Mouse (Mus musculus) midbrain, embryonic 16.5 days (tissue): ENCODE data around the gene Fgfr2. TPM values are rescaled to one million over a fixed set of nuclear protein-coding genes. Genes with fewer than 3 reads are reported as not detected.

Experiments used
- ATAC-seq: fragments of 200-750 bp; cut with Nextera tagmentation; 2 replicates; pipeline ENCODE4 v1.8.0; 2017; ENCODE audit warnings: moderate TSS enrichment
- H3K27ac ChIP-seq: fragments of 300-500 bp; sonication (generic); 2 replicates; pipeline ENCODE4 v1.5.1; 2014; ENCODE audit warnings: mild to moderate bottlenecking, low read length, mixed read lengths
- H3K27me3 ChIP-seq: fragments of 300-500 bp; sonication (generic); 2 replicates; pipeline ENCODE4 v1.6.1; 2014; ENCODE audit warnings: low read depth, low read length, mixed read lengths; ENCODE audit not compliant: control insufficient read depth, insufficient read depth
- H3K36me3 ChIP-seq: fragments of 300-500 bp; sonication (generic); 2 replicates; pipeline ENCODE4 v1.6.1; 2014; ENCODE audit warnings: mild to moderate bottlenecking, low read length, moderate library complexity, mixed read lengths; ENCODE audit not compliant: control insufficient read depth, insufficient read depth
- H3K4me1 ChIP-seq: fragments of 300-500 bp; sonication (generic); 2 replicates; pipeline ENCODE4 v1.6.1; 2014; ENCODE audit warnings: mild to moderate bottlenecking, low read length, mixed read lengths; ENCODE audit not compliant: control insufficient read depth, insufficient read depth
- H3K4me2 ChIP-seq: fragments of 300-500 bp; sonication (generic); 2 replicates; pipeline ENCODE4 v1.6.1; 2014; ENCODE audit warnings: mild to moderate bottlenecking, low read length, mixed read lengths
- H3K4me3 ChIP-seq: fragments of 300-500 bp; sonication (generic); 2 replicates; pipeline ENCODE4 v1.5.1; 2014; ENCODE audit warnings: low read depth, mild to moderate bottlenecking, low read length, moderate library complexity, mixed read lengths
- H3K9ac ChIP-seq: fragments of 300-500 bp; sonication (generic); 2 replicates; pipeline ENCODE4 v1.6.1; 2014; ENCODE audit warnings: low read depth, low read length, mixed read lengths
- H3K9me3 ChIP-seq: fragments of 300-500 bp; sonication (generic); replicated peaks from 2 replicates; pipeline ENCODE4 v1.6.1; 2014; ENCODE audit warnings: mild to moderate bottlenecking, low read length, mixed read lengths; ENCODE audit not compliant: control insufficient read depth, poor library complexity, severe bottlenecking
- WGBS: fragments of 180-500 bp; shearing (Covaris S2); extraction: QIAGEN DNeasy Blood & Tissue Kit; methylation state at CpG from one replicate; pipeline ENCODE4 v1.1.7; 2014; 5-methylcytosine and 5-hydroxymethylcytosine counted together
- polyA plus RNA-seq: library from polyadenylated mRNA; unstranded; fragments of >200 nt; fragmentation: Nextera tagmentation; extraction: Ambion mirVana; gene quantifications from 2 replicates; pipeline ENCODE4 v1.2.1, GENCODE M21; 2015

The Fgfr2 gene
- polyA plus RNA-seq, 1 experiment from 2014 or later: 23.8 TPM

GRCm38 (mm10) chr7:131333564-131333963, 1789.6 kb downstream of the Fgfr2 start, which contains the start of gene Fam24a:
Gene Fam24a, plus strand, starts transcription at chr7:131333864.
- no peak within 1 kb of the TSS for H3K4me3 ChIP-seq
- no peaks in the 10 kb centered on the region for H3K27me3 ChIP-seq
- 44% methylated on average over 1 of the region's 1 CpGs for WGBS
- no peak within 1 kb of the TSS for H3K9ac ChIP-seq
- H3K36me3 ChIP-seq: no peaks in the 10 kb centered on the region
- H3K4me1 ChIP-seq: no peaks in the 10 kb centered on the region
- no peak for ATAC-seq
- no peaks in the 10 kb centered on the region for H3K9me3 ChIP-seq
- H3K4me2 ChIP-seq: no peak within 1 kb of the TSS
- H3K27ac ChIP-seq: no peak within 1 kb of the TSS

DNA sequence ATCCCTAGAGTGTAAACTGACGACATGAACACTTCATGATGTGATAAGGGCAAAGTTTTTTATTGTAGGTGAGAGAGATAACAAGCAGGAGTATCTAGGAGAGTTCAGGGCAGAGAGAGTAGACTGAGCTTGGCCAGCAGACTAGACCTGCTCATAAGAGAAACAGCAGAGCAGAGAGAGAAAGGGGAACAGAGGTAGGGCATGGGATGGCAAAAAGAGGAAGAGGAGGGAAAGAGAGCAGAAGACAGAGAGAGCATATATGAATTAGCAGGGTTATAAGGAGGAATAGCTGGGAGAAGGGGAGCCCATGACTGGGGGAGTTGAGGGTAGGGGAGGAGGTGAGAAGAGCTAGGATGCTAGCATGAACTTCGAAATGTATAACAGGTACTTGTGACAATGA, 1791.5 kb downstream of the Fgfr2 start:
- no peak for ATAC-seq

DNA sequence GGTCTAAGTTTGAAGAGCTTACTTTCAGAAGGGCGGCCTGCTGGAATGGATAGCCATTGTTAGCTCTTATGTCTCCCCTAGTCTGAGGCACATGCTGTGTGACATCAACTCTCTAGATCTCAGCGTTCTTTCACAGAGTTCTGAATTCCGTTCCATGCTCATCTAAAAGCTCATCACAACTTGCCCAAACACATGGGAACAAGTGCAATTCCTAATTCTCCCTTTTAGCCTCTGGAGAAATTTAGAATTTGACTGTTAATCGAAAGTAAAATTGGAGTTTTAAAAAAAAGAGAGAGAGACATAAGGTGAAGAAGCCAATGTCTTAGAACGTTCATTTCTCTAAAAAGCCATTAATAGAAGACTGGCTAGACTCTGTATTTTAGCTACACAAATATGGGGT, 1793.7 kb downstream of the Fgfr2 start, which contains the start of gene Fam24b:
TSS of gene Fam24b (minus strand) at position 101 of the 400 bp plus-strand sequence.
- Histone ChIP-seq H3K9ac (no peak within 1 kb of the TSS), H3K9me3 (no peaks in the 10 kb centered on the region), H3K4me2 (no peak within 1 kb of the TSS), H3K4me3 (no peak within 1 kb of the TSS), H3K36me3 (no peaks in the 10 kb centered on the region), H3K4me1 (no peaks in the 10 kb centered on the region), H3K27ac (no peak within 1 kb of the TSS), H3K27me3 (no peaks in the 10 kb centered on the region)
- no peak for ATAC-seq
- 92% methylated on average over 5 of the region's 5 CpGs for WGBS

More for the DNA sequence above, 1791.5 kb downstream of the Fgfr2 start:
- H3K4me3 ChIP-seq: no peak overlapping the region
- H3K27me3 ChIP-seq: no peaks in the 10 kb centered on the region
- WGBS: 79% methylated on average over 2 of the region's 2 CpGs
- no peaks in the 10 kb centered on the region for H3K4me1 ChIP-seq
- H3K27ac ChIP-seq: no peak overlapping the region
- no peaks in the 10 kb centered on the region for H3K9me3 ChIP-seq
- no peak overlapping the region for H3K4me2 ChIP-seq
- no peaks in the 10 kb centered on the region for H3K36me3 ChIP-seq
- H3K9ac ChIP-seq: no peak overlapping the region

DNA sequence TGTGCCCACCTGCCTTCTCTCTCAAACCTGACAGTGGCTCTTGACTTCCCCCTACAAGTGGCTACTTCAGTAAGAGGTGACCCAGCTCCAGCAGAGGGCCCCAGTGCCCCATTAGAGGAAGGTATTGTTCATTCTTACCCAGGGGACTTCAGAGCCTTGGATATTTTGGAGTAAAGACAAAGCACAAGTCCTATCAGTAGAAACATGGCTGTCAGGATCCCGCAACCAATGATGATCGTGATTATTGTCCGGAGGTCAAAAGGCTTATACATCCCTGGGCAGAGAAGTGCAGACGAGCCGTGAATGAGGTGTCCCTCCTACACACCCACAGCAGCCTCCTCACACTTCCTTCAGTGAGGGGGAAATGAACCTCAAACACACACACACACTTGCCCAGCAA, 1796.1 kb downstream of the Fgfr2 start:
- H3K9me3 ChIP-seq: no peaks in the 10 kb centered on the region
- H3K9ac ChIP-seq: no peak overlapping the region
- no peak for ATAC-seq
- H3K4me1 ChIP-seq: no peaks in the 10 kb centered on the region
- no peaks in the 10 kb centered on the region for H3K27me3 ChIP-seq
- no peaks in the 10 kb centered on the region for H3K36me3 ChIP-seq
- 89% methylated on average over 5 of the region's 5 CpGs for WGBS
- H3K4me2 ChIP-seq: no peak overlapping the region
- H3K27ac ChIP-seq: no peak overlapping the region
- H3K4me3 ChIP-seq: no peak overlapping the region

- no peaks in the 10 kb centered on the region for H3K27me3 ChIP-seq
- no peak within 1 kb of the TSS for H3K4me2 ChIP-seq
- H3K27ac ChIP-seq: no peak within 1 kb of the TSS
- no peak within 1 kb of the TSS for H3K4me3 ChIP-seq
- H3K9ac ChIP-seq: no peak within 1 kb of the TSS
- 71% methylated on average over 2 of the region's 2 CpGs for WGBS
- H3K36me3 ChIP-seq: no peaks in the 10 kb centered on the region
- H3K4me1 ChIP-seq: no peaks in the 10 kb centered on the region
- no peaks in the 10 kb centered on the region for H3K9me3 ChIP-seq
- no peak for ATAC-seq
Observed at GRCm38 (mm10) chr7:131322192-131322591, 1801.0 kb downstream of the Fgfr2 start, which contains the start of gene Cuzd1. Gene Cuzd1, minus strand, starts transcription at chr7:131322292.

GRCm38 (mm10) chr7:131318340-131318739, 1804.8 kb downstream of the Fgfr2 start:
- Histone ChIP-seq H3K27ac (no peak overlapping the region), H3K36me3 (no peaks in the 10 kb centered on the region), H3K4me3 (no peak overlapping the region), H3K9ac (no peak overlapping the region), H3K4me1 (no peaks in the 10 kb centered on the region), H3K27me3 (no peaks in the 10 kb centered on the region), H3K4me2 (no peak overlapping the region), H3K9me3 (no peaks in the 10 kb centered on the region)
- ATAC-seq: no peak
- 84% methylated on average over 5 of the region's 7 CpGs for WGBS

- WGBS: 80% methylated on average over 12 of the region's 12 CpGs
- no peaks in the 10 kb centered on the region for H3K36me3 ChIP-seq
- no peaks in the 10 kb centered on the region for H3K27me3 ChIP-seq
- H3K4me2 ChIP-seq: no peak overlapping the region
- H3K27ac ChIP-seq: no peak overlapping the region
- no peak for ATAC-seq
- no peaks in the 10 kb centered on the region for H3K9me3 ChIP-seq
- no peak overlapping the region for H3K4me3 ChIP-seq
- H3K4me1 ChIP-seq: no peaks in the 10 kb centered on the region
- no peak overlapping the region for H3K9ac ChIP-seq
Observed at GRCm38 (mm10) chr7:131317587-131317986, 1805.6 kb downstream of the Fgfr2 start.

DNA sequence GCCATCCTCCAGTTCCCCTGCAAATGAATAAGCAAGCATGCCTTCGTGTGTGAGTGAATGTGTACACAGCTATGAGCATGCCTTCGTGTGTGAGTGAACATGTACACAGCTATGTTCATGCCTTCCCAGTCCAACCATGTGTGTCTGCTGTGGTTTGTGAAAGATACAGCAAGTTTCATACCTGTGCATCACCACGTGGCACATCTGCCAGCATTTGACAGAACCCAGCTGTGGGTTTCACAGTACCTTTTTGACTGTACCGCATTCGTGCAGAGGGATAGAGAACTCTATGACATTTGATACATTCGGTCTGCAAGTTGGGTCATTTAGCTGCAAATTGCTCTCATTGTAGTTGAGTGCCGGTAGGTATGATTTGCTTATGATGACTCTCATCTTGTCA, 1808.7 kb downstream of the Fgfr2 start:
- no peak overlapping the region for H3K4me3 ChIP-seq
- no peak overlapping the region for H3K4me2 ChIP-seq
- no peak overlapping the region for H3K9ac ChIP-seq
- no peak for ATAC-seq
- H3K36me3 ChIP-seq: no peaks in the 10 kb centered on the region
- WGBS: 88% methylated on average over 7 of the region's 7 CpGs
- H3K27me3 ChIP-seq: no peaks in the 10 kb centered on the region
- H3K9me3 ChIP-seq: no peaks in the 10 kb centered on the region
- H3K4me1 ChIP-seq: no peaks in the 10 kb centered on the region
- no peak overlapping the region for H3K27ac ChIP-seq

DNA sequence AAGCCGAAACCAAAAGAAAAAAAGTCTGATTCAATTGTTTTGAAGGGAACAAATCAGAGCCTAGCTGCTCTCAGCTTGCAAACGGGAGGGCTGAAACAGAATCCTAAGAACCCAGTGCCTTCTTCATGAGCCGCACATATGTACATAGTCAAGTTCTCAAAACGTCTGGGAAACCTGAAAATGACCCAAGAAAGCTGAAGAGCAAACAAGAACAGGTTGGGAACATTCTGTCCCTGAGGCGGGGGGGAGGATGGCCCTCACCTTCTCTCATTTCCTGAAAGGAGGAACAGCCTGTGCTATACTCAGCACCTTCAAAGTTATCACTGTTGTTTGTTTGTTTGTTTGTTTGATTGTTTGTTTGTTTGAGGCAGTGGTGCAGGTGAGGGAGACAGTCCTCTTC, 1816.4 kb downstream of the Fgfr2 start:
- Histone ChIP-seq H3K4me3 (no peak overlapping the region), H3K27me3 (no peaks in the 10 kb centered on the region), H3K36me3 (no peaks in the 10 kb centered on the region), H3K9me3 (no peaks in the 10 kb centered on the region), H3K4me1 (no peaks in the 10 kb centered on the region), H3K4me2 (no peak overlapping the region), H3K27ac (no peak overlapping the region), H3K9ac (no peak overlapping the region)
- 80% methylated on average over 5 of the region's 5 CpGs for WGBS
- ATAC-seq: no peak
